Mouse (Mus musculus): ENCODE measurements around the gene Plxnd1. TPM values are rescaled to one million over a fixed set of nuclear protein-coding genes. Genes with fewer than 3 reads are reported as not detected.

The Plxnd1 gene
- polyA plus RNA-seq, 1 experiment from 2014 or later: 17.5 TPM

GRCm38 (mm10) chr6:115968086-115968485 lies 26.7 kb downstream of the Plxnd1 start:
- Histone ChIP-seq H3K4me2 (no peak overlapping the region), H3K4me1 (ENCODE audit: control insufficient read depth, insufficient read depth, low read length) (peaks cover 3% of the 10 kb centered on the region), H3K9me3 (ENCODE audit: control insufficient read depth, low read length) (no peaks in the 10 kb centered on the region), H3K4me3 (ENCODE audit: low read depth, low read length) (no peak overlapping the region), H3K9ac (ENCODE audit: low read length) (no peak overlapping the region), H3K27me3 (ENCODE audit: control insufficient read depth, insufficient read depth, low read length) (no peaks in the 10 kb centered on the region), H3K27ac (ENCODE audit: low read depth, low read length) (no peak overlapping the region), H3K36me3 (ENCODE audit: control insufficient read depth, insufficient read depth, low read length) (no peaks in the 10 kb centered on the region)
- ATAC-seq (ENCODE audit: low FRiP score) (no peak), DNase-seq (ENCODE audit: low spot score, missing footprints) (no peak)
- WGBS: 89% methylated on average over 5 of the region's 5 CpGs

DNA sequence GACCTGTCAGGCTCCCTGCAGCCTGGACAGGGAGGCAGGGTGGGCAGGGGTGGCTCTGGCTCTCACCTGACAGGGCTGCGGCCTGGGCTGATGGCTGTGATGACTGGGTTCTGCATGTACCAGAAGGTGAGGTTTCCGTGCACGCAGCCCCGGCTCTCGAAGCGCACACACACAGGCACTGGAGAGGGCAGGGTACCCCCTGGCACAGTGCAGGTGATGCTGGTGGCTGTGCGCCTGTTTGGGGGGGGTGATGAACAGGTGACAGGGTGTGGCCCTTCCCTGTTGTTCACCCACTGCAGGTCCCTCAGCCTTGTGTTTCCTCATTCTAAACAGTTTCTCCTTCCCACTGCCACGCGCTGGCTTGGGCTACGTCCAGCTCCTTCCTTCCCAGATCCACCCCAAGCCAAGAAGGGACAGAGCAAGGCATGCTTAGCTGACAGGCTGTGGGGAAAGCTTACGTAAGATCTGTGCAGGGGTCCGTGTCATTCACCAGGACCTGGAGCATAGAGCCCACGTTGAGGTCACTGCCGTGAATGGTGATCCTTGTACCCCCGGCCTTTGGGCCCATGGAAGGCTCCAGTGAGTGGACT lies 27.4 kb downstream of the Plxnd1 start:
- H3K4me1 ChIP-seq (ENCODE audit: control insufficient read depth, insufficient read depth, low read length): peaks cover 3% of the 10 kb centered on the region
- no peak overlapping the region for H3K9ac ChIP-seq (ENCODE audit: low read length)
- no peak for ATAC-seq (ENCODE audit: low FRiP score)
- no peak overlapping the region for H3K27ac ChIP-seq (ENCODE audit: low read depth, low read length)
- no peaks in the 10 kb centered on the region for H3K36me3 ChIP-seq (ENCODE audit: control insufficient read depth, insufficient read depth, low read length)
- H3K4me3 ChIP-seq (ENCODE audit: low read depth, low read length): no peak overlapping the region
- no peaks in the 10 kb centered on the region for H3K27me3 ChIP-seq (ENCODE audit: control insufficient read depth, insufficient read depth, low read length)
- WGBS: 93% methylated on average over 15 of the region's 15 CpGs
- no peaks in the 10 kb centered on the region for H3K9me3 ChIP-seq (ENCODE audit: control insufficient read depth, low read length)
- H3K4me2 ChIP-seq: no peak overlapping the region
- DNase-seq (ENCODE audit: low spot score, missing footprints): no peak

DNA sequence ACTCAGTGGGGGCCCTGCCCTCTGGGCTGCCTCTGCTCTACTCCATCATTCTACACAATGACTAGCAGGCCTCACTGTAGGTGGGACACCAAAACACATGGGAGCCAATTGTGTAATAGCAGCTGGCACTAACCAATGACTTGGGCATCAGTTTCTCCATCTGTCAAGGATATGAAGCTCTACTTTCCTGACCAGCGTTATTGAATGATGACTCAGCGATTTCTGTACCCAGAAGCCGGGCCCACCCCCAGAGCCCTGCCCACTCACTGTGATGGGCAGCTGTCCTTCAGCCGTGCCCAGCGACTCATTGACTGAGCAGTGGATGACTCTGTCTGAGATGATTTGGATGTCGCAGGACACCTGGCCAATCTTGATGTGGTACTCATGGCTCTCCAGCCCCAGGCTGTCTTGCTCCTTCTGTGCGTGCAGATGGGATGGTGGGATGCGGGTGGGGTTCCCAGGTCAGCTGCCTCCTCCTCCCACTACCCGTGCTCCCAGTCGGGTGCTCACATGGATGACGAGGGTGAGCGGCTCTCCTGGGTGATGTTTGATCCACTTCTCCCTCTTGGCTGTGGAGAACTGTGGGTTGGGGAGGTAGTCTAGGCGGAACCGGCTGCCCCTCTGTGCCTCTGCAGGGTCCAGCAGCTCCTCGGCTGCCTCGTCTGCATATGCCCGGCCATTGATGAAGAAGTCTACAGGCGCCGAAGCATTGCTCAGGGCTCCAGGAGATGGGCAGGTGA lies 28.4 kb downstream of the Plxnd1 start:
- Histone ChIP-seq H3K27me3 (ENCODE audit: control insufficient read depth, insufficient read depth, low read length) (no peaks in the 10 kb centered on the region), H3K9me3 (ENCODE audit: control insufficient read depth, low read length) (no peaks in the 10 kb centered on the region), H3K4me1 (ENCODE audit: control insufficient read depth, insufficient read depth, low read length) (peaks cover 3% of the 10 kb centered on the region), H3K4me3 (ENCODE audit: low read depth, low read length) (no peak overlapping the region), H3K36me3 (ENCODE audit: control insufficient read depth, insufficient read depth, low read length) (no peaks in the 10 kb centered on the region), H3K9ac (ENCODE audit: low read length) (no peak overlapping the region), H3K27ac (ENCODE audit: low read depth, low read length) (no peak overlapping the region), H3K4me2 (no peak overlapping the region)
- WGBS: 93% methylated on average over 19 of the region's 19 CpGs
- DNase-seq (ENCODE audit: low spot score, missing footprints) (no peak), ATAC-seq (ENCODE audit: low FRiP score) (no peak)

GRCm38 (mm10) chr6:115963656-115964055 lies 31.1 kb downstream of the Plxnd1 start:
- no peaks in the 10 kb centered on the region for H3K36me3 ChIP-seq (ENCODE audit: control insufficient read depth, insufficient read depth, low read length)
- no peak overlapping the region for H3K9ac ChIP-seq (ENCODE audit: low read length)
- peaks cover 3% of the 10 kb centered on the region for H3K4me1 ChIP-seq (ENCODE audit: control insufficient read depth, insufficient read depth, low read length)
- no peak overlapping the region for H3K4me3 ChIP-seq (ENCODE audit: low read depth, low read length)
- ATAC-seq (ENCODE audit: low FRiP score): no peak
- H3K27me3 ChIP-seq (ENCODE audit: control insufficient read depth, insufficient read depth, low read length): no peaks in the 10 kb centered on the region
- no peak overlapping the region for H3K4me2 ChIP-seq
- 76% methylated on average over 9 of the region's 9 CpGs for WGBS
- H3K9me3 ChIP-seq (ENCODE audit: control insufficient read depth, low read length): no peaks in the 10 kb centered on the region
- no peak overlapping the region for H3K27ac ChIP-seq (ENCODE audit: low read depth, low read length)
- DNase-seq (ENCODE audit: low spot score, missing footprints): no peak

- peak; percentile 90 for DNase-seq (ENCODE audit: low spot score, missing footprints)
- WGBS: 34% methylated on average over 23 of the region's 23 CpGs
- H3K4me3 ChIP-seq (ENCODE audit: low read depth, low read length): no peak overlapping the region
- H3K9ac ChIP-seq (ENCODE audit: low read length): no peak overlapping the region
- H3K4me2 ChIP-seq: no peak overlapping the region
- H3K9me3 ChIP-seq (ENCODE audit: control insufficient read depth, low read length): no peaks in the 10 kb centered on the region
- H3K36me3 ChIP-seq (ENCODE audit: control insufficient read depth, insufficient read depth, low read length): no peaks in the 10 kb centered on the region
- ATAC-seq (ENCODE audit: low FRiP score): 0 out of 2 replicates have a peak, but pooled peaks have one; percentile 31
- no peaks in the 10 kb centered on the region for H3K4me1 ChIP-seq (ENCODE audit: control insufficient read depth, insufficient read depth, low read length)
- no peak overlapping the region for H3K27ac ChIP-seq (ENCODE audit: low read depth, low read length)
- H3K27me3 ChIP-seq (ENCODE audit: control insufficient read depth, insufficient read depth, low read length): no peaks in the 10 kb centered on the region
Measured at GRCm38 (mm10) chr6:115962439-115963085, 32.2 kb downstream of the Plxnd1 start.

DNA sequence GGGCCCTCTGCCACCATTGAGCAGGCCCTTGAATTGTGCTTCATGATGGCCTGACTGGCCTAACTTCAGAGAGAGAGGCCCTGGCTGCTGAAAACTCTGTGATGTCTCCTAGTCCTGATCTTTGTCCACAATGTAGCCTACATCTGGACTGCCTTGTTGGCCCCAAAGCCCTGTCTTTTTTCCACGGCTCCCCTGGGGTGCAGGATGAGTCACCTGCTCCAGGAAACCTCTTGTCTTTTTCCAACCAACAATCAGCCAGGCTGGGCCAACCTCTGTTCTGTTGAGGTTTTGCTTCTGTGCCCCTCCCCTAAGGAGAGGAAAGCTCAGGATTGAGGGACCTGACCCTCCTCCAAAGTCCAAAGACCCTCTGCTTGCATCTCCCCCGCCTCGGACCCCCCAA lies 33.1 kb downstream of the Plxnd1 start:
- no peaks in the 10 kb centered on the region for H3K36me3 ChIP-seq (ENCODE audit: control insufficient read depth, insufficient read depth, low read length)
- DNase-seq (ENCODE audit: low spot score, missing footprints): no peak
- H3K9ac ChIP-seq (ENCODE audit: low read length): no peak overlapping the region
- 85% methylated on average over 3 of the region's 3 CpGs for WGBS
- no peaks in the 10 kb centered on the region for H3K9me3 ChIP-seq (ENCODE audit: control insufficient read depth, low read length)
- no peaks in the 10 kb centered on the region for H3K27me3 ChIP-seq (ENCODE audit: control insufficient read depth, insufficient read depth, low read length)
- no peak overlapping the region for H3K27ac ChIP-seq (ENCODE audit: low read depth, low read length)
- H3K4me3 ChIP-seq (ENCODE audit: low read depth, low read length): no peak overlapping the region
- ATAC-seq (ENCODE audit: low FRiP score): no peak
- H3K4me2 ChIP-seq: no peak overlapping the region
- peaks cover 6% of the 10 kb centered on the region for H3K4me1 ChIP-seq (ENCODE audit: control insufficient read depth, insufficient read depth, low read length)

DNA sequence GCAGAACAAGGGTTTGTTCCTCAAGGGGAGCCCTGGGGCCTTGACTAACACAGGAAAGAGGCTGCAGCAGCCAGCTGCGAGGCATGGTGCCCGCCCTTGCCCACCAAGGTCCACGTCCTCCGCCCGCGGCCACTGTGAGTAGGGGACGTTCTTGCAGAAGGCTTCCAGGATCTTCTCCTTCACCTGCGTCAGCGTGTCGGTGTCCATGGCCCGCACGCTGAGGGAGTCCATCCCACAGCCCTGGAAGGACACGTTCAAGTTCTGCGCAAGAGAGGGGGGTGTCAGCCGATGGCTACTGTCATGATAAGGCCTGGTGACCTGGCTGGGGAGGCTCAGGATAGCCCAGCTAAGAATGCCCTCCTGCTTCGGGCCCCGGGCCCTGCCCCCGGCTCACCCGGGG lies 34.5 kb downstream of the Plxnd1 start:
- Histone ChIP-seq H3K27me3 (ENCODE audit: control insufficient read depth, insufficient read depth, low read length) (no peaks in the 10 kb centered on the region), H3K9me3 (ENCODE audit: control insufficient read depth, low read length) (no peaks in the 10 kb centered on the region), H3K4me3 (ENCODE audit: low read depth, low read length) (no peak overlapping the region), H3K36me3 (ENCODE audit: control insufficient read depth, insufficient read depth, low read length) (no peaks in the 10 kb centered on the region), H3K27ac (ENCODE audit: low read depth, low read length) (no peak overlapping the region), H3K9ac (ENCODE audit: low read length) (no peak overlapping the region), H3K4me2 (no peak overlapping the region), H3K4me1 (ENCODE audit: control insufficient read depth, insufficient read depth, low read length) (peaks cover 6% of the 10 kb centered on the region)
- DNase-seq (ENCODE audit: low spot score, missing footprints) (no peak), ATAC-seq (ENCODE audit: low FRiP score) (no peak)
- 93% methylated on average over 19 of the region's 19 CpGs for WGBS

DNA sequence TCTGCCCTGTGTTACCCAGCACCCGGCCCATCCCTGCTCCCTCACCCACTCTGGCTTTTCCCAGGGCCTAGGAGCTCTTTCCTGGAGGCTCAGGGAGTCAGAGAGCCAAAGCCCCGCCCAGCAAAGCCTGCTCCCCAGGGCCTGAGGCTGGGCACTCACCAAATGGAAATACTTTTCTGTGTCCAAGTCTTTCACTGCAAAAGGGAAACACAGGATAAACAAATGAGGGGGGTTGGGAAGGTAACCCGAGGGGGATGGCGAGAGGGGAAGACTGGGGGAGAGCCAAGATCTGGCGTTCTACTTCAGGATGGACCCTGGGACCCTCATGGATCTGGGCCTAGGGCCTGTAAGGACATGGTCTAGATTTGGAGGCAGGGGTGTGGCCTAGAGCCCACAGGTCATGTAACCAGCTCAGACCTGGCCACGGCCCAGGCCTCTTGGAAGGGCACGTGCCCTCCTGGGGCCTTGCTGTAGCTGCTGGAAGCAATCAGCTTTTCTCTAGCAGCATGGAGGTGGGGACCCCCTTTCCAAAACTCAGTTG lies 35.6 kb downstream of the Plxnd1 start:
- ATAC-seq (ENCODE audit: low FRiP score) (no peak), DNase-seq (ENCODE audit: low spot score, missing footprints) (no peak)
- Histone ChIP-seq H3K4me3 (ENCODE audit: low read depth, low read length) (no peak overlapping the region), H3K9me3 (ENCODE audit: control insufficient read depth, low read length) (no peaks in the 10 kb centered on the region), H3K4me1 (ENCODE audit: control insufficient read depth, insufficient read depth, low read length) (peaks cover 6% of the 10 kb centered on the region), H3K36me3 (ENCODE audit: control insufficient read depth, insufficient read depth, low read length) (no peaks in the 10 kb centered on the region), H3K27ac (ENCODE audit: low read depth, low read length) (no peak overlapping the region), H3K9ac (ENCODE audit: low read length) (no peak overlapping the region), H3K4me2 (no peak overlapping the region), H3K27me3 (ENCODE audit: control insufficient read depth, insufficient read depth, low read length) (no peaks in the 10 kb centered on the region)
- 75% methylated on average over 7 of the region's 7 CpGs for WGBS

GRCm38 (mm10) chr6:115958445-115958844 lies 36.4 kb downstream of the Plxnd1 start:
- H3K4me1 ChIP-seq (ENCODE audit: control insufficient read depth, insufficient read depth, low read length): peaks cover 6% of the 10 kb centered on the region
- H3K27me3 ChIP-seq (ENCODE audit: control insufficient read depth, insufficient read depth, low read length): no peaks in the 10 kb centered on the region
- 93% methylated on average over 9 of the region's 9 CpGs for WGBS
- ATAC-seq (ENCODE audit: low FRiP score): no peak
- DNase-seq (ENCODE audit: low spot score, missing footprints): no peak
- no peaks in the 10 kb centered on the region for H3K36me3 ChIP-seq (ENCODE audit: control insufficient read depth, insufficient read depth, low read length)
- no peak overlapping the region for H3K27ac ChIP-seq (ENCODE audit: low read depth, low read length)
- H3K4me3 ChIP-seq (ENCODE audit: low read depth, low read length): no peak overlapping the region
- H3K9ac ChIP-seq (ENCODE audit: low read length): no peak overlapping the region
- no peaks in the 10 kb centered on the region for H3K9me3 ChIP-seq (ENCODE audit: control insufficient read depth, low read length)
- H3K4me2 ChIP-seq: no peak overlapping the region
